Mouse (Mus musculus): ENCODE measurements at regions not wholly inside any gene's neighbourhood (a gene's known extent, or its start where the extent isn't known, plus 50 kb on each side); places are given as distances from the start of the nearest gene placed in this dataset.

- DNase-seq = no peak
Measured at GRCm38 (mm10) chr9:56547291-56547977, 129.0 kb downstream of the Hmg20a start.

GRCm38 (mm10) chr9:56549774-56550173 is 131.4 kb downstream of the Hmg20a start:
- no peak for DNase-seq

DNA sequence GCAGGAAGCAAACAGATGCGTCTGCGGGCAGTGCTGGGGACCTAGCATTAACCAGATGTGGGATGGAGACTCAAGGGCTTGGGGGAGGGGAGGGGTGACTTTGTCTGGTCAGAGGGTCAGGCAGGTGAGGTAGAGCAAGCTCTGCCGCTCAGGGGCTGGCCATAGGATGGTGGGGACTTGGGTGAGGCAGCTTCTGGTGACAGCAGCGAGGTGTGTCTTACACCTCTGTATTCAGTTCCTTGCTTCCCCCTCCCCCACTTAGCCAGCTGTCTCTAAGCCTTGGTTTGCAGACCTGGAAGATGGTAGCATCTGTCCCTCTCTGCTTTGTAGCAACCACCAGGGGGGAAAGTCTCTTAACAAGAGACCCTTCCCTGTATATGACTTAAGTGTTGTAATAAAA is 131.8 kb downstream of the Hmg20a start:
- no peak for DNase-seq

DNA sequence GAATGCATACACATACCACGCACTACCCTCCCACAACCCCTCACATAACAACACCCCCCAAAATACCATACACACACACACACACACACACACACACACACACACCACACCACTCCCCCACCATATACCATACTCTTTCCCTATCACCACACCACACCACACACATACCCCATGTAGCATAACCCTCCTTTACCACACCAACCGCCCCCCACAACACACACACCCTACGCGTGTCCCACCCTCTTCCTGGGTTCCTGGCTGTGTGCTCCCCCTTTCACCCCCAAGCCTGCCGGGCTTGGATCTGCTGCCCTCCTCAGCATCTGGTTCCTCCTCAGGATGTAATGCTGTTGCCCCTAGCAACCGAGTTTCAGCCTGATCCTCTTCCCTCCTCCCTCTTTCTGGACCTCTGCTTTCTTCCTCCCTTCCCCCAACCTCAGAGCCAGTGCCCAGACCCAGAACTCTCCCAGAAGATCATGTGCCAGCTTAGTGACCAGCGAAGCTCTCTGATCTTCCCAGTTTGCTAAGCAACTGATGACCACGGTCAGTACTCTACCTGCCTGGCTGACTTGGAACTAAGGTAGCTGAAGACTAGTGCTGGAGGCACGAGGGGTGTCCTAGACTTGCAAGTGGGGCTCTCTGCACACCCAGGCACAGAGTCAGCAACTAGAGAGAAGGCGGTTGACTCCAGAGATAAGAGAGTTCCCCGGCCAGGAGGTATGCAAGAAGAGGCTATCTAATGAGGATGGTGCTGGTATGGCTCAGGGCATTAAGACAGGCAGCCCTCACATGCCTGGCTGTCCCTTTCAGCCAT is 133.2 kb downstream of the Hmg20a start:
- DNase-seq = no peak

GRCm38 (mm10) chr9:56552187-56552686 is 133.8 kb downstream of the Hmg20a start:
- DNase-seq = no peak

- peak; percentile 93 for DNase-seq
Measured at GRCm38 (mm10) chr9:56552766-56553165, 134.4 kb downstream of the Hmg20a start.

GRCm38 (mm10) chr9:56553626-56554025 is 135.2 kb downstream of the Hmg20a start:
- DNase-seq = no peak

- DNase-seq = no peak
Measured at GRCm38 (mm10) chr9:56554096-56554495, 135.7 kb downstream of the Hmg20a start.

GRCm38 (mm10) chr9:56559618-56560144 is 141.3 kb downstream of the Hmg20a start:
- DNase-seq = no peak

DNA sequence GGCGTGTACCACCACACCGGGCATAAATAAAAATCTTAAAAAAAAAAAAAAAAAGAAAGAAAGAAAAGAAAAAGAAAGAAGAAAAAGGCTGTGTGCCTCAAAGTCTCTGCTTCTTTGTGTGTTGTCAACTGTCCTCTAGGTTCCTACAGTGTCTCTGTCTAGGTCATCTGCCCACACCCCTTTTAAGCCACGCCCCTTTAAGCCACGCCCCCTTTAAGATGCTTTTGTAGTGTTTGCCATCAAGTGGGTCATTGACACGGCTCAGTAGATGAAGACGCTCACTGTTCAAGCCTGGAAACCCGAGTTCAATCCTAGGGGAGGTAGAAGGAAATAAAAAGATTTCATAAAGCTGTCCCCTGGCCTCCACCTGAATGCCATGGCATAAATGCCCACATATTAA is 144.0 kb downstream of the Hmg20a start:
- DNase-seq = no peak

GRCm38 (mm10) chr9:56564048-56564737 is 145.8 kb downstream of the Hmg20a start:
- DNase-seq = no peak
